Mouse (Mus musculus): ENCODE data around the gene 4930402F06Rik. TPM values are rescaled to one million over a fixed set of nuclear protein-coding genes. Genes with fewer than 3 reads are reported as not detected.

The 4930402F06Rik gene
- total RNA-seq, 4 experiments from 2014 or later, result not detected

- DNase-seq (ENCODE audit: low spot score in 2 of 2), result no peak
Observed at GRCm38 (mm10) chr2:35342605-35343004, 54.4 kb downstream of the 4930402F06Rik start.

DNA sequence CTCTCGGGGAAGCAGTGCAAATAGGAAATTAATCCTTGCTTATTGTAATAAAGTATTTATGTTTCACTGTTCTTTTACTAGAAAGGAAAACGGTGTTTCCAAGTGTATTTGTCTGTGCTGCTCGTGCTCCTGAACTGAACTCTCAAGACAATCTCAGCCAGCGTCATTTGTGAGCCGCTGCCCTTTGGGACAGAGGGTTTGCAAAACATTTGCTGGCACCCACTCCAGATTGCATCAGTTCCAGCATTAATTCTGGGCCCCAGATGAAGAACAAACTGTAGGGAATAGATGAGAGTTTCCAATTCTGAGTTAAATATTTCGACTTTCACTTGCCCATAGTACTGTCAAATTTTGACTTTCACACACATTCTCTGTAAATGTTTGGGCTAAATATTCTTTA is 58.3 kb downstream of the 4930402F06Rik start:
- no peak for DNase-seq (ENCODE audit: low spot score in 2 of 2)

DNA sequence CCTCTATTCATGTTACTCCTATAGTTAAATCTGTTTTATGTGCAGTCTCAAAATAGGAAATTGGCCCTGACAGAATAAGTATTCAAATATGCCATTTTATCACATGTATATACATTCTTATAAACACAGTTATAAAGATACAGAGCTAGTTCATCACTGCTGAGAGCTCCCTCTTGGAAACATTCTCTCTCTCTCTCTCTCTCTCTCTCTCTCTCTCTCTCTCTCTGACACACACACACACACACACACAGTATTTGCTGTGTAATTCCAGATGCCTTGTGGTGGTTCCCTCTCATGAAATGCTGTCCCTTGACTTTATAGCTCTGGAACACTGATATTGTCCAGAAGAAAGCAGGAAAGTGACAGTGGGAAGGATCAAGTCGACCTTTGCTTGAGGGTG is 58.9 kb downstream of the 4930402F06Rik start:
- no peak for DNase-seq (ENCODE audit: low spot score in 2 of 2)

DNA sequence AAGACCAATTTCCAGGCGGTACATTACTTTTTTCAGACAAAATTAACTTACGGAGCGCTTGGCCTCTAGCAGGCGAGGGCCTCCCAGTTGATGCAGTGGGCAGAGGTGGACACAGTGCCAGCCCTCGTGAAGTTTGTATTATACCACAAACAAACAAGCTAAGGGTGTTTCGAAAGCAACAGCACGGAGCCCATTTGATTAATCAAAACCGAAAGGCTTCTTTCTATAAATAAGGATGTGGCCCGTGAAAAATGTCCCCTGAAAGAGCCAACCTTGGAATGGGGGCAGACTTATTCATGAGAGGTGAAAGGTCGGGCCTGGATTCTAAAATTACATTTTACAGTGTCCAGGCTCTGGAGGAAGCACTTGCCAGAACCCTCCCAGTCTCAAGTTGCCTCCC is 59.6 kb downstream of the 4930402F06Rik start:
- no peak for DNase-seq (ENCODE audit: low spot score in 2 of 2)

GRCm38 (mm10) chr2:35336388-35337280 is 60.3 kb downstream of the 4930402F06Rik start, which contains the start of gene Stom:
TSS of gene Stom (minus strand) at chr2:35336976.
- DNase-seq (ENCODE audit: low spot score in 2 of 2), result peak; percentile 96

- DNase-seq (ENCODE audit: low spot score in 2 of 2), result no peak
Observed at GRCm38 (mm10) chr2:35335620-35336019, 61.4 kb downstream of the 4930402F06Rik start.

DNA sequence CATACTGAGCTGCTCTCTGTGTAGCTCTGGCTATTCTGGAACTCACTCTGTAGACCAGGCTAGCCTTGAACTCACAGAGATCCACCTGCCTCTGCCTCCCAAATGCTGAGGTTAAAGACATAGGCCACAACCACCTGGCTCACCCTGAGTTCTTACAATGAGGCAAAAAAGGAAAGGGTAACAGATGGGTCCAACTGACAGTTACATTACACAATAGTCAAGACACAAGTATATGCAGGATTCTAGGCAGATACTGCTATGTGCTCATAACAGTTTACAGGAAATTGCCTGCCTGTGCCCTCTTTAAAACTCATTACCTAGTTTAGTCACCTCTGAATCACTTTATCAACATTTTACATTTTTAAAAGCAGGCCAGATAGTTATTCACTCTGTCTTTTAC is 63.3 kb downstream of the 4930402F06Rik start:
- DNase-seq (ENCODE audit: low spot score in 2 of 2), result no peak

GRCm38 (mm10) chr2:35331205-35331604 is 65.8 kb downstream of the 4930402F06Rik start:
- DNase-seq (ENCODE audit: low spot score in 2 of 2), result no peak

- no peak for DNase-seq (ENCODE audit: low spot score in 2 of 2)
Observed at GRCm38 (mm10) chr2:35329061-35329460, 67.9 kb downstream of the 4930402F06Rik start.

DNA sequence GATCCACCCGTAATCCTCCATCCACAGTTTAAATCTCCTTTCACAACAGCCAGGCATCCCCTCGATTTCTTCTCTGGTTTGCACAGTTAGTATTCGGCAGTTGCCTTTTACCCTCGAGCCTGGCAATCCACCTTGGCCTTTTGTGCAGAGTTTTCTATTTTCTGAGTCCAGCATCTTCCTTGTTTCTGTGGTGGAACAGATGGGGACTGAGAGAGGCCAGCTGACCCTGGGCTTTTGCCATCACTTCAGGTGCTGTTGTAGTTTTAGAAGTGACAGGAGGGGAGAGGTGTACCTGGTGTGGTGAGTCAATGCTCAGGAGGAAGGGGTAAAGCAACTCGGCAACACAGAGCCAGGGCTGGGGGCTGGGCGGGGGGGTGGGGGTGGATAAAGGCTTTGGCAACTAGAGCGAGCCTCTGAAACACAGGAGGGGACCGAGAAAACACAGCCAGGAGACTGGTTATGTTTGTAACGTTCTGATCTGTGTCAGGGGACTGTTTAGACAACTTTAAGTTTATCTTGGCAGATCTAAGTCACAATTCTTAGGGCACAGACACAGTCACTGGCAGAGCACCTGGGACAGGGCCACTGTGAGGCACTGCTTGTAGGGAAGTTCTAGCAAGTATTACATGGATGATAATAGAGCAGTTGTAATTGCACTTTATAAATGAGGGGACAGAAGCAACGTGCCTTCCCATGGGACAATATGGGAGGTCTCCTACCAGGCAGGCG is 68.7 kb downstream of the 4930402F06Rik start:
- no peak for DNase-seq (ENCODE audit: low spot score in 2 of 2)

DNA sequence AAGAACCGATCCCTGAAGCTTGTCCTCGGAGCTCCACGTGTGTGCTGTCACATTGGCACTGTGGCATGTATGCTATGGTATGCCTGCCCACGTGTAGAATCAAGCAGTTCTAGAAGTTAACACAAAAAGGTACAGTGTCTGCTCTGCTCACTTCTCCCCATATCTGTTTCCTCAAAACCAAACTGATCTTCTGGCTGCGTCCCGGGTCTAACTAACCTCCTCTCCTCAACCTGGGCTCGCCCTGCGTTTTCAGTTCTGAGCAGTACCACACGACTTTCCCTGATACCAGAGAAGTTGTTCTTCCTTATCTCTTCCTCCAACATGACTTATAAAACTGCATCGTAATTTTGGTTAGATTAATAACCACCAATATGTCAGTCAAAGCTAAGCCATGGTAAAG is 69.4 kb downstream of the 4930402F06Rik start:
- no peak for DNase-seq (ENCODE audit: low spot score in 2 of 2)

GRCm38 (mm10) chr2:35326931-35327330 is 70.0 kb downstream of the 4930402F06Rik start:
- DNase-seq (ENCODE audit: low spot score in 2 of 2), result no peak

DNA sequence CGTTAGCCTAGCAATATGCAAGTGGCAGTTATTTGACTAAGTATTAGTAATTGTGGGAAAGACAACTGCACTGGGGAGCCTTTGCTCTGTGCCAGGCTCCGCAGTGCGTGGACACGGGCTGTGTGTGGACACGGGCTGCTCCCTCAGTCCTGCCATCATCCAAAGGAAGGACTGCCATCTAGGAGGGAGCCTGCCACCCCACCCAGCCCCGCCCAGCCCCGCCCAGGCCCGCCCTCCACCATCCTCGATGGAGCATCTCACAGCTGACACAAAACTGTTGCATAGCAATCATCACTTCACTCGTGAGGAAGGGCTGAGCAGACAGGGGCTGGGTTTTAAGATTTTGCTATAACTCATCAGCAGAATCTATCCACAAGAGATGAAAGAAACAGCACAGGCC is 71.0 kb downstream of the 4930402F06Rik start:
- DNase-seq (ENCODE audit: low spot score in 2 of 2), result no peak

Other genes with a start within 250 kb of the 4930402F06Rik start
- 100 to 1,000 TPM; 221 to 237 (median 224) TPM for gene Rab14, start 196.1 kb downstream of the 4930402F06Rik start, total RNA-seq (2022)
- gene Gsn, start 140.8 kb downstream of the 4930402F06Rik start, total RNA-seq (2022), result 10 to 100 TPM; 49.8 to 64.6 (median 59.3) TPM
- gene Stom, start 60.2 kb downstream of the 4930402F06Rik start, total RNA-seq (2022), result 10 to 100 TPM in 2 of 4 experiments, 1 to 10 TPM in 2; 9.5 to 12.0 (median 10.4) TPM
- gene 4930568D16Rik, start 29.4 kb downstream of the 4930402F06Rik start, total RNA-seq (2022), result not detected
- gene Ggta1, start 66.1 kb upstream of the 4930402F06Rik start, total RNA-seq (2022), result 1 to 10 TPM; 4.0 to 7.7 (median 5.6) TPM
- 100 to 1,000 TPM; 108 to 124 (median 115) TPM for gene Dab2ip, start 161.1 kb upstream of the 4930402F06Rik start, total RNA-seq (2022)